Mouse (Mus musculus): ENCODE data around the gene Uba7.

DNA sequence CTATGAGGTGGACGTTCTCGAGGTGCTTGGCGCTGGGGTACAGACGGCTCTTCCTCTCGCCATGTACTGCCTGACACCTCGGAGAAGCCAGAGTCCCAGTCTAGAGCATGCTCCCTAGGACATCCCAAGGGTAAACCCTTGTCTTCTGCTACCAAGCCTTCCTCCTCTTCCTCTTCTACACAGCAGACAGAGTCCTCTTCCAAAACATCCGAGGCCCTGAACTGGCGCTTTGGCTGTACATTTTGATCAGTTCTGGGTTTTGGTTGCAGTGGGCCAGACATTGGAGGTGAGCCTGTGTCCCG, 9.4 kb downstream of the Uba7 start:
- TF ChIP-seq CTCF (IDR thresholded peaks at IDR 0.05; ENCODE audit: insufficient read depth, low read depth, low read length) (no peak), POLR2A (IDR thresholded peaks at IDR 0.05; ENCODE audit: insufficient read depth, low read depth, low read length) (no peak)

All from olfactory bulb, adult 2 months (tissue).